Mouse (Mus musculus) kidney, embryonic 14.5 days (tissue): Measurements from ENCODE around the gene Ccs. TPM values are rescaled to one million over a fixed set of nuclear protein-coding genes. Genes with fewer than 3 reads are reported as not detected.
"Not testable (repeated sequence)": the region's sequence is repeated elsewhere in the genome, so short reads cannot be mapped to it uniquely, and the experiment has no call there.

Experiments used
- ATAC-seq: fragments of 200-750 bp; cut with Nextera tagmentation; 2 replicates; pipeline ENCODE4 v1.8.0; 2017; ENCODE audit warnings: moderate number of reproducible peaks, mild to moderate bottlenecking, moderate TSS enrichment, moderate library complexity; ENCODE audit not compliant: low FRiP score, low TSS enrichment
- H3K27ac ChIP-seq: fragments of 300-500 bp; sonication (generic); 2 replicates; pipeline ENCODE4 v1.5.1; 2014; ENCODE audit warnings: low read depth, mild to moderate bottlenecking, low read length, moderate library complexity, mixed read lengths
- H3K27me3 ChIP-seq: fragments of 300-500 bp; sonication (generic); 2 replicates; pipeline ENCODE4 v1.6.1; 2014; ENCODE audit warnings: mild to moderate bottlenecking, low read length; ENCODE audit not compliant: control insufficient read depth, insufficient read depth
- H3K36me3 ChIP-seq: fragments of 300-500 bp; sonication (generic); 2 replicates; pipeline ENCODE4 v1.6.1; 2014; ENCODE audit warnings: low read length, mixed read lengths; ENCODE audit not compliant: control insufficient read depth, insufficient read depth
- H3K4me1 ChIP-seq: fragments of 300-500 bp; sonication (generic); 2 replicates; pipeline ENCODE4 v1.6.1; 2014; ENCODE audit warnings: low read length, mixed read lengths; ENCODE audit not compliant: control insufficient read depth, insufficient read depth
- H3K4me2 ChIP-seq: fragments of 300-500 bp; sonication (generic); replicated peaks from 2 replicates; pipeline ENCODE4 v1.6.1; 2014; ENCODE audit warnings: low read depth, mild to moderate bottlenecking, low read length
- H3K4me3 ChIP-seq: fragments of 300-500 bp; sonication (generic); 2 replicates; pipeline ENCODE4 v1.5.1; 2014; ENCODE audit warnings: mild to moderate bottlenecking, low read length
- H3K9ac ChIP-seq: fragments of 300-500 bp; sonication (generic); 2 replicates; pipeline ENCODE4 v1.6.1; 2014; ENCODE audit warnings: low read depth, mild to moderate bottlenecking, low read length, moderate library complexity
- H3K9me3 ChIP-seq: fragments of 300-500 bp; sonication (generic); 2 replicates; pipeline ENCODE4 v1.6.1; 2016; ENCODE audit warnings: low read length; ENCODE audit not compliant: control insufficient read depth
- whole genome bisulfite sequencing: fragments of 180-500 bp; shearing (Covaris S2); extraction: QIAGEN DNeasy Blood & Tissue Kit; methylation state at CpG from one replicate; pipeline ENCODE4 v1.1.7; 2014; 5-methylcytosine and 5-hydroxymethylcytosine counted together
- polyA plus RNA-seq: library from polyadenylated mRNA; unstranded; fragments of >200 nt; fragmentation: Nextera tagmentation; extraction: Ambion mirVana; gene quantifications from 2 replicates; pipeline ENCODE4 v1.2.1, GENCODE M21; 2014

The Ccs gene
- polyA plus RNA-seq = 53.5 and 57.4 TPM in 2 replicates

DNA sequence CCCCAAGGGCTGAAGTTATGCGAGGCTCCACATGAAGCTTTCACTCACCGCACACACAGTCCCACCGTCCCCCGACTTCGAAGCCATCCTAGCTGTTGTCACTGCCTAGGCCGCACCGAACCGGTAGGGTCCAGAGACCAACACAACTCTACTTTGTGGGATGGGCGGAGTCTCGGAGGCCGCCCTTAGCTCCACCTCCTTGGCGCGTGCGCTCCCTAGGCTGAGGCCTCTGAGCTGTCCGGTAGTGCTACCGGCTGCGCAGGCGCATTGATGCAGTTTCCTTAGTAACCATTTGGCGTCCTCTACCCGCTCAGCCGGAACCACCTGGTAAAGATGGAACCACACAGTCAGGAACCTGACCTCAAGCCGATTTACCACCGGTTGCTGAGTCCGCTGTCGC is at the start of gene Ccs, which contains the start of gene Ccdc87:
TSS of gene Ccs (minus strand) at position 184 of the 400 bp plus-strand sequence.
TSS of gene Ccdc87 (plus strand) at position 218 of the 400 bp plus-strand sequence.
- under 1% methylated on average over 25 of the region's 25 CpGs for WGBS
- peak within 1 kb of the TSS; percentile 69 for H3K9ac ChIP-seq

GRCm38 (mm10) chr19:4883961-4884360 is 44.8 kb upstream of the Ccs start:
- ATAC-seq = no peak
- H3K4me2 ChIP-seq = no peak overlapping the region
- WGBS = 85% methylated on average over 4 of the region's 4 CpGs

More for the DNA sequence above, at the start of gene Ccs, which contains the start of gene Ccdc87:
- H3K27ac ChIP-seq = no peak within 1 kb of the TSS
- H3K4me2 ChIP-seq = peak within 1 kb of the TSS; percentile 76
- ATAC-seq = peak; percentile 99
- peak within 1 kb of the TSS; percentile 59 for H3K4me3 ChIP-seq
- 0 out of 2 replicates have a peak, but pooled peaks cover 7% of the 10 kb centered on the region for H3K4me1 ChIP-seq
- peaks cover 9% of the 10 kb centered on the region for H3K27me3 ChIP-seq
- no peaks in the 10 kb centered on the region for H3K36me3 ChIP-seq
- H3K9me3 ChIP-seq = no peaks in the 10 kb centered on the region

DNA sequence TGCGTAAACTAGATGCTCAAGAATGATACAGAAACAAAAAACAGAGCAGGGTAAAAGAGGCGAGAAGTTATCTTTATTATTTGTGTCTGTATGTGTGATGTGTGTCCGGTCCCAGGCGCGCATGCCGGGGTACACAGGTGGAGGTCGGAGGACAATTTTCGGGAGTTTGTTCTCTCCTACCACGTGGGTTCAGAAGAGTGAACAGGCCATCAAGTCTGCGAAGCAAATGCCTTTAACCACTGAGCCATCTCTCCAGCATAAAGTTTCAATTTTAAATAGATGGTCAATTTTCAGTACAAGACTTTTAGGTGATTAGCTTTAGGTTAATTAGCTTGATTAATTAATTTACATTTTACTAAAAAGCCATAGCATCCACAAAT is 40.2 kb upstream of the Ccs start:
- Histone ChIP-seq H3K27ac (no peak overlapping the region), H3K36me3 (no peaks in the 10 kb centered on the region; the same call in 1 of the 2 replicates), H3K4me3 (peak overlapping the region; percentile 92; the same call in 1 of the 2 replicates), H3K9ac (peak overlapping the region; percentile 88), H3K9me3 (no peaks in the 10 kb centered on the region), H3K27me3 (no peaks in the 10 kb centered on the region), H3K4me2 (peak overlapping the region; percentile 81), H3K4me1 (peaks cover 20% of the 10 kb centered on the region)
- WGBS = 63% methylated on average over 10 of the region's 10 CpGs
- no peak for ATAC-seq

More at GRCm38 (mm10) chr19:4883961-4884360, 44.8 kb upstream of the Ccs start:
- Histone ChIP-seq H3K9me3 (no peaks in the 10 kb centered on the region), H3K4me1 (0 out of 2 replicates have a peak, but pooled peaks cover 5% of the 10 kb centered on the region), H3K27ac (no peak overlapping the region), H3K36me3 (no peaks in the 10 kb centered on the region; the same call in 1 of the 2 replicates), H3K27me3 (no peaks in the 10 kb centered on the region), H3K9ac (no peak overlapping the region), H3K4me3 (no peak overlapping the region)

DNA sequence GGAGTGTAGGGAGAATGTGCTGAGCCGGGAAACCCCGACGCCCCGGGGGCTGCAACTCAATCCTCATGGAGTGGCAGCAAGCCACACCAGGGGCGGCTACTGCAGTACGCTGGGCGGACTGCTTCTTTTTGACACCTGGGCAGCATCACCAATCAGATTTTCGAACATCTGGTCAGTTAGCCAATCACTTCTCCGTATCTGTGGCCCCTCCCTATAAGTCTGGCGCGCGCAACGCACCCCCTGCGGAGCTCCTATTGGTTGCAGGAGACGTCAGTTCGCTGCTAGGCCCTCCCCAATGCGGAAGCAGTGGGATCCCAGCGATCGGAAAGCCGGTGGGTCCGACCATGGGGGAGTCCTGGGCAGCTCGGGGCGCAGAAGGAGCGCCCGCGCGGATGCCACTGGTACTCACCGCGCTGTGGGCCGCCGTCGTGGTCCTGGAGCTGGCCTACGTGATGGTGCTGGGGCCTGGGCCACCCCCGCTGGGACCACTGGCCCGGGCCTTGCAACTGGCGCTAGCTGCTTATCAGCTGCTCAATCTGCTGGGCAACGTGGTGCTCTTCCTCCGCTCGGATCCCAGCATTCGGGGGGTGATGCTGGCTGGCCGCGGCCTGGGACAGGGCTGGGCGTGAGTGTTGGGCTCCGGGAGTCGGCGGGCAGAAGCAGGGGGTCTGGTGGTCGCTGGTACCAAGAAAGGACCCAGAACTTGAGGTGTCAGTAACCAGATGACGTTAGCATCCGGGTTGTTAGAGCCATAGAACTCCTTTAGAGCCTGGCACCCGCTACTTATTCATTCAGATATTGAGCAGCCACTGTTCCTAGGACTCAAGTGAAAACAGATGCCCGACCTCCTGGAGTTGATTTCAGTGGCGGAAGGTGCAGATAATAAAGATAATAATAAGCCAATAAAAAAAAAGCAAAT is 39.5 kb upstream of the Ccs start, which contains the start of gene Zdhhc24:
TSS of gene Zdhhc24 (plus strand) at position 264 of the 919 bp plus-strand sequence.
- Histone ChIP-seq H3K9ac (peak within 1 kb of the TSS; percentile 88), H3K36me3 (no peaks in the 10 kb centered on the region; the same call in 1 of the 2 replicates), H3K4me3 (peak within 1 kb of the TSS; percentile 92), H3K4me2 (peak within 1 kb of the TSS; percentile 81), H3K4me1 (peaks cover 20% of the 10 kb centered on the region), H3K9me3 (no peaks in the 10 kb centered on the region), H3K27me3 (no peaks in the 10 kb centered on the region), H3K27ac (peak within 1 kb of the TSS; percentile 72)
- WGBS = 1% methylated on average over 52 of the region's 52 CpGs
- peak; percentile 96 for ATAC-seq

DNA sequence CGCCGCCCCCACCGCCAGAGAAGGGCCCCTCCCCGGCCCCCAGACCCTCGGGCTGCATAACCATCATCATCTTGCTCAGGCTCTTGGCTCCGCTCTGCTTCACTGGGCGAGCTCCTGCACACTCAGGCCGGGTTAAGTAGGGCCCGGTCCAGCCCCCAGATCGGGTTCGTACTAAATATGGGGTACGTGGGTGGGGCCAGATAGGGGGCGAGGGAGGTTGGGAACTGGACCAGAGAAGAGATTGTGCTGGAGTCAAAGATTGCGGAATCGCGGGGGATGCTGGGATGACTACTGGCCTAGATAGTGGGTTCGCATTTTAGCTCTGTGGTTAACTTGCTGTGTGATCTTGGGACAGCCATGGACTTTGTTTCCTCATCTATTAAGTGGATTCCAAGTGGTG is 38.7 kb upstream of the Ccs start, which contains the start of gene Actn3:
TSS of gene Actn3 (minus strand) at position 125 of the 400 bp plus-strand sequence.
- Histone ChIP-seq H3K4me1 (peaks cover 20% of the 10 kb centered on the region), H3K27me3 (no peaks in the 10 kb centered on the region), H3K27ac (peak within 1 kb of the TSS; percentile 72), H3K4me3 (peak within 1 kb of the TSS; percentile 92), H3K4me2 (peak within 1 kb of the TSS; percentile 81), H3K36me3 (no peaks in the 10 kb centered on the region), H3K9ac (peak within 1 kb of the TSS; percentile 88), H3K9me3 (no peaks in the 10 kb centered on the region)
- 4% methylated on average over 17 of the region's 17 CpGs for WGBS
- peak; percentile 54 for ATAC-seq

DNA sequence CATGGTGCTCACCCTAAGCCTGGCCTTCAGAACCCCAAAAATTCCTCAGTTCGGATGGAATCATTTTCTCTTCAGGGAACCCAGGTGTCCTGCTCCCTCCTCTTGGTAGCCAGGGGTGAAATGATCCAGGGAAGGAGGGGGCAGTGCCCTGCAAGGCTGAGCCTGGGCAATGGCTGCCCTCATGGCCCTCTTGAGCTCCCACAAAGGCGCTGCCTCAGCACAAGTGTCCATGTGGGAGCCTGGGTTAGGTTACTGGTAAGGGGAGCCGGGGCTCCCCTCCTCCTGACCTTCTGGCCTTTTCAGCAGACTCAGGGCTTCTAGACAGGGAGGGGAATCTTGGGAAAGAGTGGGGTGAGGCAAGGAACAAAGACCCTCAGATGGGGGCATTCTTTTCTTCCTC is 37.6 kb upstream of the Ccs start:
- Histone ChIP-seq H3K4me1 (peaks cover 20% of the 10 kb centered on the region), H3K4me2 (no peak overlapping the region; the same call in 1 of the 2 replicates), H3K9ac (no peak overlapping the region), H3K4me3 (peak overlapping the region; percentile 92; the same call in 1 of the 2 replicates), H3K36me3 (no peaks in the 10 kb centered on the region), H3K9me3 (no peaks in the 10 kb centered on the region), H3K27me3 (no peaks in the 10 kb centered on the region), H3K27ac (no peak overlapping the region)
- 37% methylated on average over 3 of the region's 3 CpGs for WGBS
- no peak for ATAC-seq

- H3K4me3 ChIP-seq = no peak overlapping the region
- H3K27me3 ChIP-seq = no peaks in the 10 kb centered on the region
- no peaks in the 10 kb centered on the region for H3K36me3 ChIP-seq
- peaks cover 20% of the 10 kb centered on the region for H3K4me1 ChIP-seq
- no peak overlapping the region for H3K9ac ChIP-seq
- H3K4me2 ChIP-seq = no peak overlapping the region
- H3K27ac ChIP-seq = no peak overlapping the region
- no peaks in the 10 kb centered on the region for H3K9me3 ChIP-seq
- no peak for ATAC-seq
- WGBS = 51% methylated on average over 4 of the region's 4 CpGs
Observed at GRCm38 (mm10) chr19:4876241-4876640, 37.1 kb upstream of the Ccs start.

GRCm38 (mm10) chr19:4874613-4875012 is 35.5 kb upstream of the Ccs start:
- not testable (repeated sequence) for H3K36me3 ChIP-seq, ATAC-seq
- 84% methylated on average over 1 of the region's 1 CpGs for WGBS

More at GRCm38 (mm10) chr19:4874613-4875012, 35.5 kb upstream of the Ccs start:
- not testable (repeated sequence) for H3K4me3 ChIP-seq, H3K27me3 ChIP-seq, H3K4me2 ChIP-seq, H3K27ac ChIP-seq, H3K9ac ChIP-seq, H3K9me3 ChIP-seq
- peaks cover 20% of the 10 kb centered on the region for H3K4me1 ChIP-seq
